Mouse (Mus musculus): ENCODE data around the gene Cdkn1b. TPM values are rescaled to one million over a fixed set of nuclear protein-coding genes. Genes with fewer than 3 reads are reported as not detected.

Cdkn1b gene
- 14.5 and 33.4 TPM in 2 replicates for polyA plus RNA-seq (2012; rRNA removed; ENCODE audit: low replicate concordance)

DNA sequence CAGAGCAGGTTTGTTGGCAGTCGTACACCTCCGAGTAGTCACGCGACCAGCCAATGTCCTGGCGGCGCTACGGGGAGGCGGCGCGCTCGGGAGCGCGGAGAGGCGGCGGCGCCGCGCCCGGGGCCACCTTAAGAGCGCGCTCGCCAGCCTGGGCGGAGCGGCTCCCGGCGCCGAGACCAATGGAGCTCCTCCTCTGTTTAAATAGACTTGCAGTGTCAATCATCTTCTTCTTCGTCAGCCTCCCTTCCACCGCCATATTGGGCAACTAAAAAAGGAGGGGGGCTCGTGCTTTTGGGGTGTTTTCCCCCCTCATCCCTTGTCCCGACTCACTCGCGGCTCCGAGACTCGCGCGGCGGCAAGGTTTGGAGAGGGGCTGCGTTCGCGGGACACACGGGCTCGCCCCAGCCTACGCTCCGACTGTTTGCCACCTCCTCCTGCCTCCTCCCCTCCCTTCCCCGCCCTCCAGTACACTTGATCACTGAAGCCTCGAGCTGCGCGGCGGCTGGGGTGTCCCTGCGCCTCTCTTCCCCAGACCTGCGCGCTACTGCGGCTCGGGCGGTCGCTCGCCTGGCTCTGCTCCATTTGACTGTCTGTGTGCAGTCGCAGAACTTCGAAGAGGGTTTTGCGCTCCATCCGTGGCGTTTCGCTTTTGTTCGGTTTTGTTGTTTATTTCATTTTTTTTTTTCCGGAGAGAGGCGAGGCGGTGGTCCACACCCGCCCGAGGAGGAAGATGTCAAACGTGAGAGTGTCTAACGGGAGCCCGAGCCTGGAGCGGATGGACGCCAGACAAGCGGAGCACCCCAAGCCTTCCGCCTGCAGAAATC, at the start of gene Cdkn1b:
Gene Cdkn1b, plus strand, starts transcription at position 212 of the 824 bp plus-strand sequence.

DNA sequence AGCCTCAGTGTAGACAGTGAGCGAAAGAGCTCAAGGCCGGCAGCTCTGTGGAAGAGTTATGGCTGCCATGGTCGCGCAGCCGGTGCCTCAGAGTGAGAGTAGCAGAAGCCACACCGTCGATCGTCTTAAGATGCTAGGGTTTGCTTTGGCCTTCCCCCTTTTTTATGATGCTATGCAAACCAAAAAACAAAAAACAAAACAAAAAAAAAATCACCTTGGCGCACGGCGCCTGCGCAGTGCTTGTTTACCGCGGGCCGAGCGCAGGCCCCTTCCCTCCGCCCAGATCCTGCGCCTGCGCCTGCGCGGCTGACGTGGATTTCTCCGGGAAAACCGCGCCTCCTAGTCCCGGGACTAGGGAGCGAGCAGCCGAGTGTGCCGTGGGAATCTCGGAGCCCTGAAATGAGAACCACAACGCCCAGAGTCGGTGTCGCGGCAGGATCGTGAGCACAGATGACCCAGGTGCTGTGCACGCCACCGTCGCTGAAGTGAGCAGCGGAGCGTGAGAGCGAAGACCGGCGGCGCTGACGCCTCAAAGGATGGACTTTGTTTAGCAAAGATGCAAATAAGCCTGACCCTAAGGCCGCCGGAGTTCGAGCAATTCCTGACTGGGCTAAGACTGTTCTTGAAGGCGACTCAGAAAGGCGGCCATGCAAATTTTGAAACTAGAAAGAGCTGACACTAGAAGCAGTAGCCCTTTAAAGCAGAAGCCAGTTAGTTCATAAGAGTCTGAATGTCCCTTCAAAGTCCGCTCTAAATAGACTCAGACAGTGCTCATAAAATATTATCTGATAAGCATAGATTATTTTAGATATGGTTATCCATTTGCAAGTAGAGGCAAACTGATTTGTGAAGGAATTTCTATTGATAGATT, 21.9 kb upstream of the Cdkn1b start, which contains the start of gene Gpr19:
Gene Gpr19, minus strand, starts transcription at position 484 of the 871 bp plus-strand sequence.

Other genes starting within 250 kb of the Cdkn1b start
- gene Dusp16, start 127.8 kb upstream of the Cdkn1b start, polyA plus RNA-seq (2012; rRNA removed; ENCODE audit: low replicate concordance), result 22.5 and 36.7 TPM in 2 replicates
- 9.2 and 19.1 TPM in 2 replicates for gene Crebl2, start 90.2 kb upstream of the Cdkn1b start, polyA plus RNA-seq (2012; rRNA removed; ENCODE audit: low replicate concordance)
- gene Gpr19, start 21.8 kb upstream of the Cdkn1b start, polyA plus RNA-seq (2012; rRNA removed; ENCODE audit: low replicate concordance), result 8.6 and 9.2 TPM in 2 replicates
- gene Apold1, start 61.3 kb downstream of the Cdkn1b start, polyA plus RNA-seq (2012; rRNA removed; ENCODE audit: low replicate concordance), result 1.4 and 2.0 TPM in 2 replicates
- gene Ddx47, start 91.2 kb downstream of the Cdkn1b start, polyA plus RNA-seq (2012; rRNA removed; ENCODE audit: low replicate concordance), result 31.3 and 53.7 TPM in 2 replicates
- gene Gprc5a, start 145.2 kb downstream of the Cdkn1b start, polyA plus RNA-seq (2012; rRNA removed; ENCODE audit: low replicate concordance), result 0.61 and 0.92 TPM in 2 replicates
- 0.42 and 0.45 TPM in 2 replicates for gene Gprc5d, start 197.9 kb downstream of the Cdkn1b start, polyA plus RNA-seq (2012; rRNA removed; ENCODE audit: low replicate concordance)